Mouse (Mus musculus): ENCODE data around the gene Dop1b. TPM values are rescaled to one million over a fixed set of nuclear protein-coding genes. Genes with fewer than 3 reads are reported as not detected.
"Not testable (repeated sequence)": the region's sequence is repeated elsewhere in the genome, so short reads cannot be mapped to it uniquely, and the experiment has no call there.

The Dop1b gene
- polyA plus RNA-seq, 1 experiment from 2014 or later: 11.7 TPM

DNA sequence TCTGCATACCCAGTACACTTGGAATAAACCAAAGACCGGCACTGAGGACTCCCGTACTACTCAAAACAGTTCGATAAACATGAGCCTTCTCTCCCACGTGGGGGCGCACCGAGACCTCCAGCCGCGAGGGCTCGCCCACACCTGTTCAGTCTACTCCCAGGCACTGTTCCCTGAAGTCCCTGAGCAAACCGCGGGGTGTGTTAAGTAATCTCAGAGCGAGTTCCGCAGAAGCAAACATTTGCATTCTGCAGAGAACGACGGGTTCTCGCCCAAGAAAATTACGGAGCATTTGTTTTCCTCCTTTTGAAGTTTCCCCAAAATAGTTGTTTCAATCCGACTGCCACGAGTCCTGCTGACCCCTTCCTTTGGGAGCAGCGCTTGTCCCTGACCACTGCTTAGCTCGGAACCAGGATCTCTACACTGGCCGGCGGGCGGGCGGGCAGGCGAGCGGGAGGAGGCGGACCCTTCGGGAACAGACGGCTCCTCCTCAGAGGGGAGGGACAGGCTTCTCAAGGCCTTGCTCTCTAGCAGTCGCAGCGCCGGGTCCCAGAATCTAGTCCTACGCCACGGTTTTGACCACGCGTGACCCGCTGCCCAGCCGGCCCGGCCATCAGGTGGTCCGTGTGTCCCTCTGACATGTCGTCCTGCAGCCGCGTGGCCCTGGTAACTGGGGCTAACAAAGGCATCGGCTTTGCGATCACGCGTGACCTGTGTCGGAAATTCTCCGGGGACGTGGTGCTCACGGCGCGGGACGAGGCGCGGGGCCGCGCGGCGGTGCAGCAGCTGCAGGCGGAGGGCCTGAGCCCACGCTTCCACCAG lies 28.8 kb upstream of the Dop1b start, which contains the start of gene Cbr3:
Gene Cbr3, plus strand, starts transcription at position 527 of the 819 bp plus-strand sequence.
- Histone ChIP-seq H3K27ac (ENCODE audit: low read depth, low read length) (no peak within 1 kb of the TSS), H3K4me2 (peak within 1 kb of the TSS; percentile 65), H3K36me3 (ENCODE audit: control insufficient read depth, insufficient read depth, low read length) (no peaks in the 10 kb centered on the region), H3K4me1 (ENCODE audit: control insufficient read depth, insufficient read depth, low read length) (peaks cover 11% of the 10 kb centered on the region), H3K4me3 (ENCODE audit: low read depth, low read length) (peak within 1 kb of the TSS; percentile 37), H3K9me3 (ENCODE audit: control insufficient read depth, low read length) (no peaks in the 10 kb centered on the region), H3K9ac (ENCODE audit: low read length) (peak within 1 kb of the TSS; percentile 40), H3K27me3 (ENCODE audit: control insufficient read depth, insufficient read depth, low read length) (peaks cover 41% of the 10 kb centered on the region)
- peak; percentile 74; the same call in 1 of the 2 replicates for ATAC-seq (ENCODE audit: low FRiP score)
- peak; percentile 95 for DNase-seq (ENCODE audit: low spot score, missing footprints)
- under 1% methylated on average over 63 of the region's 63 CpGs for WGBS

GRCm38 (mm10) chr16:93683508-93684236 lies 28.0 kb upstream of the Dop1b start:
- DNase-seq (ENCODE audit: low spot score, missing footprints) (peak; percentile 90), ATAC-seq (ENCODE audit: low FRiP score) (peak; percentile 40; the same call in 1 of the 2 replicates)
- H3K27ac ChIP-seq (ENCODE audit: low read depth, low read length): no peak overlapping the region
- H3K9ac ChIP-seq (ENCODE audit: low read length): peak overlapping the region; percentile 40
- WGBS: under 1% methylated on average over 47 of the region's 53 CpGs
- peaks cover 11% of the 10 kb centered on the region for H3K4me1 ChIP-seq (ENCODE audit: control insufficient read depth, insufficient read depth, low read length)
- H3K4me3 ChIP-seq (ENCODE audit: low read depth, low read length): peak overlapping the region; percentile 37
- H3K9me3 ChIP-seq (ENCODE audit: control insufficient read depth, low read length): no peaks in the 10 kb centered on the region
- H3K27me3 ChIP-seq (ENCODE audit: control insufficient read depth, insufficient read depth, low read length): peaks cover 41% of the 10 kb centered on the region
- no peaks in the 10 kb centered on the region for H3K36me3 ChIP-seq (ENCODE audit: control insufficient read depth, insufficient read depth, low read length)
- peak overlapping the region; percentile 65 for H3K4me2 ChIP-seq

DNA sequence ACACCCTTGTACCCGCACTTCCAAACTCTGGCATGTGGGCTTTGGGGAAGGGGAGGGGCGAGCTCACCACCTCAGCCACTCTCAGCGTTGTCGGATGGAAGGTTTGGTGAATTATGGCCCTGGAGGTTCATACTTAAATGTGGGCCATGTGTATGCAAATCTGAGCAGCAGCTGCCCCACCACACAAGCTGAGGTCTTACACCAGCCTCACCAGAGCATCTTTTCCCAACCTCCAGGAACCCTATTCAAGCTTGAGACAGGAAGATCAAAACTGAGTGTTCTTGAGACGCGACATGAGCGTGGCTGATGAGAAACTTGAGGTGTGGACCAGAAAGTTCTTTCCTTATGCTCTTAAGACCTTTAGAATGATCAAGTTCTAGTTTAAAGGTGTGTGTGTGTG lies 27.3 kb upstream of the Dop1b start:
- Histone ChIP-seq H3K27ac (ENCODE audit: low read depth, low read length) (no peak overlapping the region), H3K36me3 (ENCODE audit: control insufficient read depth, insufficient read depth, low read length) (no peaks in the 10 kb centered on the region), H3K4me3 (ENCODE audit: low read depth, low read length) (no peak overlapping the region), H3K9me3 (ENCODE audit: control insufficient read depth, low read length) (no peaks in the 10 kb centered on the region), H3K4me2 (no peak overlapping the region), H3K27me3 (ENCODE audit: control insufficient read depth, insufficient read depth, low read length) (peaks cover 41% of the 10 kb centered on the region), H3K9ac (ENCODE audit: low read length) (no peak overlapping the region), H3K4me1 (ENCODE audit: control insufficient read depth, insufficient read depth, low read length) (peaks cover 11% of the 10 kb centered on the region)
- 33% methylated on average over 7 of the region's 7 CpGs for WGBS
- ATAC-seq (ENCODE audit: low FRiP score) (no peak), DNase-seq (ENCODE audit: low spot score, missing footprints) (peak; percentile 89)

DNA sequence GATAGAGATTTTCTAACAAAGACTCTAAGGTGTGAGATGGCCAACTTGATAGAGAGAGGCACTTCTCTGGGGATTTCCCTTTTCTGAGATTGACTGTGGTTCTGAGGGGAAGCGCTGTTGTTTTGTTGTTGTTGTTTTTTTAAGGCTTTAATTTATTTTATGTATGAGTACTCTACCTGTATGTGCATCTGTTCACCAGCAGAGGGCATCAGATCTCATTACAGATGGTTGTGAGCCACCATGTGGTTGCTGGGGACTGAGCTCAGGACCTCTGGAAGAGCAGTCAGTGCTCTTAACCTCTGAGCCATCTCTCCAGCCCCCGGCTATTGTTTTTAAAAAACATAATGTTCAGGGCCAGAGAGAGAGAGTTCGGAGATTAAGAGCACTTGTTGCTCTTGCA lies 25.9 kb upstream of the Dop1b start:
- peaks cover 11% of the 10 kb centered on the region for H3K4me1 ChIP-seq (ENCODE audit: control insufficient read depth, insufficient read depth, low read length)
- not testable (repeated sequence) for H3K9ac ChIP-seq (ENCODE audit: low read length); H3K9me3 ChIP-seq (ENCODE audit: control insufficient read depth, low read length); DNase-seq (ENCODE audit: low spot score, missing footprints); H3K4me3 ChIP-seq (ENCODE audit: low read depth, low read length); H3K27ac ChIP-seq (ENCODE audit: low read depth, low read length); ATAC-seq (ENCODE audit: low FRiP score); H3K36me3 ChIP-seq (ENCODE audit: control insufficient read depth, insufficient read depth, low read length); H3K4me2 ChIP-seq
- 96% methylated on average over 3 of the region's 3 CpGs for WGBS
- peaks cover 41% of the 10 kb centered on the region for H3K27me3 ChIP-seq (ENCODE audit: control insufficient read depth, insufficient read depth, low read length)

DNA sequence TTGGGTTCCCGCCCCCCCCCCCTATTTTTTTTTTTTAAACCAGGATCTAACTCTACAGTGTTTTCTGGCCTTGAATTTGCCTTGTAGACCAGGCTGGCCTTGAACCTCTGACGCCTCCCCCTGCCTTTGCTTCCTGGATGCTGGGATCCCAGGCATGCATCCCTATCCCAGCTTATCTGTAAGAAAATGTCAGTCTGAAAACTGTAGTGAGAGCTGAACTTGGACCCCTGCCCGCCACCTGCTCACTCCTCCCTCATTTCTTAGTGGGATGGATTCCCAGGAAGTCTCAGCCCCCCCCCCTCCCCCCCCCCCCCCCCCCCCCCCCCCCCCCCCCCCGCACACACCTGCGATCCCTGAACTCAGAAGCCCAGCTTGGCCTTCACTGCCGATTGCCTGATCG lies 25.3 kb upstream of the Dop1b start:
- peaks cover 41% of the 10 kb centered on the region for H3K27me3 ChIP-seq (ENCODE audit: control insufficient read depth, insufficient read depth, low read length)
- ATAC-seq (ENCODE audit: low FRiP score) (no peak), DNase-seq (ENCODE audit: low spot score, missing footprints) (no peak)
- H3K9ac ChIP-seq (ENCODE audit: low read length): no peak overlapping the region
- H3K4me3 ChIP-seq (ENCODE audit: low read depth, low read length): no peak overlapping the region
- 74% methylated on average over 5 of the region's 7 CpGs for WGBS
- H3K36me3 ChIP-seq (ENCODE audit: control insufficient read depth, insufficient read depth, low read length): no peaks in the 10 kb centered on the region
- H3K27ac ChIP-seq (ENCODE audit: low read depth, low read length): no peak overlapping the region
- no peaks in the 10 kb centered on the region for H3K9me3 ChIP-seq (ENCODE audit: control insufficient read depth, low read length)
- no peak overlapping the region for H3K4me2 ChIP-seq
- peaks cover 11% of the 10 kb centered on the region for H3K4me1 ChIP-seq (ENCODE audit: control insufficient read depth, insufficient read depth, low read length)

- 41% methylated on average over 5 of the region's 5 CpGs for WGBS
- Histone ChIP-seq H3K27me3 (ENCODE audit: control insufficient read depth, insufficient read depth, low read length) (peaks cover 36% of the 10 kb centered on the region), H3K4me2 (no peak overlapping the region), H3K27ac (ENCODE audit: low read depth, low read length) (no peak overlapping the region), H3K9me3 (ENCODE audit: control insufficient read depth, low read length) (no peaks in the 10 kb centered on the region), H3K9ac (ENCODE audit: low read length) (no peak overlapping the region), H3K36me3 (ENCODE audit: control insufficient read depth, insufficient read depth, low read length) (no peaks in the 10 kb centered on the region), H3K4me3 (ENCODE audit: low read depth, low read length) (no peak overlapping the region), H3K4me1 (ENCODE audit: control insufficient read depth, insufficient read depth, low read length) (peaks cover 11% of the 10 kb centered on the region)
- ATAC-seq (ENCODE audit: low FRiP score) (no peak), DNase-seq (ENCODE audit: low spot score, missing footprints) (no peak)
Observed at GRCm38 (mm10) chr16:93686945-93687344, 24.8 kb upstream of the Dop1b start.

DNA sequence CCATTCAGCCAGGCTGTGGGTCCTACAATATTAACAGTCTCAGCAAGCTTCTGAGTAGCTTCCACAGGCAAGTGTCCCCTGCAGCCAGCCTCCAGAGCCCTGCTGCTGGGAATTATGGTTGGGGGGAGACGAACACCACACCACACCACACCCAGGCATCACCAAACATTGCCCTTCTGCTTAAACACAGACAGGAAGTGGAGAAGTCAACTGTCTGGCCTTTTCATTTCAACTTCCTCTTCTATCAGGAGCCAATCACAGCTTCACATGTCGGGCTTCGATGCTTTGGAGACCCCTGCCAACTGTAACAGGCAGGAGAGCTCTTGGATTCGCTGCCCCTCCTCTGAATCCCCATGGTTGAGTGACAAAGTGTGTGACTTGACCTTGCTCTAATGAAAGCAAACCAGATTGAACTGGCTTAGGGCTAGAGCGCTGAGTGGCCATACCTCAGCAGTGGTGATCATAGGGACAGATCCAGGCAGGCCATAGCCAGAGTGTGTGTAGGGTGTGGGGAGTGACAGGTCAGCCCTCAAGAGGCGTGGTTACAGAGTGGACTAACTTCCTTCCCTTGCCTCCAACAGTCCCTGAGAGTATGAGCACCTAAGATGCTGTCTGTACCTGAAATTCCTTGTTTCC lies 20.4 kb upstream of the Dop1b start:
- no peaks in the 10 kb centered on the region for H3K36me3 ChIP-seq (ENCODE audit: control insufficient read depth, insufficient read depth, low read length)
- H3K4me3 ChIP-seq (ENCODE audit: low read depth, low read length): no peak overlapping the region
- no peak overlapping the region for H3K27ac ChIP-seq (ENCODE audit: low read depth, low read length)
- ATAC-seq (ENCODE audit: low FRiP score): no peak
- no peaks in the 10 kb centered on the region for H3K27me3 ChIP-seq (ENCODE audit: control insufficient read depth, insufficient read depth, low read length)
- 79% methylated on average over 6 of the region's 6 CpGs for WGBS
- H3K4me1 ChIP-seq (ENCODE audit: control insufficient read depth, insufficient read depth, low read length): no peaks in the 10 kb centered on the region
- DNase-seq (ENCODE audit: low spot score, missing footprints): no peak
- H3K9me3 ChIP-seq (ENCODE audit: control insufficient read depth, low read length): no peaks in the 10 kb centered on the region
- H3K4me2 ChIP-seq: no peak overlapping the region
- H3K9ac ChIP-seq (ENCODE audit: low read length): no peak overlapping the region

GRCm38 (mm10) chr16:93692744-93693143 lies 19.0 kb upstream of the Dop1b start:
- 75% methylated on average over 2 of the region's 2 CpGs for WGBS
- Histone ChIP-seq H3K4me1 (ENCODE audit: control insufficient read depth, insufficient read depth, low read length) (no peaks in the 10 kb centered on the region), H3K4me3 (ENCODE audit: low read depth, low read length) (no peak overlapping the region), H3K9ac (ENCODE audit: low read length) (no peak overlapping the region), H3K27me3 (ENCODE audit: control insufficient read depth, insufficient read depth, low read length) (no peaks in the 10 kb centered on the region), H3K9me3 (ENCODE audit: control insufficient read depth, low read length) (no peaks in the 10 kb centered on the region), H3K27ac (ENCODE audit: low read depth, low read length) (no peak overlapping the region), H3K4me2 (no peak overlapping the region), H3K36me3 (ENCODE audit: control insufficient read depth, insufficient read depth, low read length) (no peaks in the 10 kb centered on the region)
- ATAC-seq (ENCODE audit: low FRiP score) (no peak), DNase-seq (ENCODE audit: low spot score, missing footprints) (peak; percentile 41)

- H3K4me1 ChIP-seq (ENCODE audit: control insufficient read depth, insufficient read depth, low read length): no peaks in the 10 kb centered on the region
- H3K4me3 ChIP-seq (ENCODE audit: low read depth, low read length): no peak overlapping the region
- H3K9ac ChIP-seq (ENCODE audit: low read length): no peak overlapping the region
- no peak overlapping the region for H3K4me2 ChIP-seq
- no peaks in the 10 kb centered on the region for H3K9me3 ChIP-seq (ENCODE audit: control insufficient read depth, low read length)
- no peak overlapping the region for H3K27ac ChIP-seq (ENCODE audit: low read depth, low read length)
- no peaks in the 10 kb centered on the region for H3K36me3 ChIP-seq (ENCODE audit: control insufficient read depth, insufficient read depth, low read length)
- 83% methylated on average over 7 of the region's 7 CpGs for WGBS
- H3K27me3 ChIP-seq (ENCODE audit: control insufficient read depth, insufficient read depth, low read length): peaks cover 8% of the 10 kb centered on the region
- no peak for ATAC-seq (ENCODE audit: low FRiP score)
- DNase-seq (ENCODE audit: low spot score, missing footprints): peak; percentile 53
Observed at GRCm38 (mm10) chr16:93707116-93707515, 4.6 kb upstream of the Dop1b start.
